ENCODE assay signal across 8 mouse cellular contexts in genomic region chr8:70504851-70505250, GRCm38 (mm10). TPM values are rescaled to one million over a fixed set of nuclear protein-coding genes. Genes with fewer than 3 reads are reported as not detected.
DNase-seq lines count a peak whose midpoint lies in the region; ATAC-seq and TF ChIP-seq lines count a peak whose summit lies in the region.

No protein-coding gene starts in this region.

- H3K27me3 ChIP-seq in heart, adult 2 months (ENCODE audit: control insufficient read depth, insufficient read depth, low read length) = peaks cover 1% of the 10 kb centered on the region; the same call in 1 of the 2 replicates
- peaks cover 42% of the 10 kb centered on the region for H3K27me3 ChIP-seq in liver, embryonic 15.5 days

- no peak overlapping the region; the same call in 1 of the 2 replicates for H3K27ac ChIP-seq in heart, adult 2 months
- H3K27ac ChIP-seq in liver, embryonic 15.5 days (replicated peaks) = no peak overlapping the region

- H3K4me1 ChIP-seq in heart, adult 2 months (ENCODE audit: control insufficient read depth, insufficient read depth, low read length) = peaks cover 15% of the 10 kb centered on the region
- H3K4me1 ChIP-seq in liver, embryonic 15.5 days (replicated peaks) = peaks cover 92% of the 10 kb centered on the region

- no peaks in the 10 kb centered on the region for H3K9me3 ChIP-seq in liver, embryonic 15.5 days (replicated peaks)

- H3K9ac ChIP-seq in heart, adult 2 months (ENCODE audit: low read depth, low read length) = no peak overlapping the region
- no peak overlapping the region for H3K9ac ChIP-seq in liver, embryonic 15.5 days

- peak overlapping the region; percentile 94; the same call in 1 of the 2 replicates for H3K4me2 ChIP-seq in liver, embryonic 15.5 days

- ATAC-seq in liver, embryonic 15.5 days (ENCODE audit: insufficient read depth) = no peak
- peak; percentile 39; the same call in 1 of the 2 replicates for ATAC-seq in neutrophil, adult 5-6 weeks (ENCODE audit: extremely low read depth, insufficient number of reproducible peaks, low FRiP score, poor library complexity, severe bottlenecking)

- peaks cover 2% of the 10 kb centered on the region; the same call in 1 of the 2 replicates for H3K36me3 ChIP-seq in heart, adult 2 months (ENCODE audit: control insufficient read depth, insufficient read depth, low read length)
- H3K36me3 ChIP-seq in liver, embryonic 15.5 days (replicated peaks) = peaks cover 32% of the 10 kb centered on the region

- 87% methylated on average over 3 of the region's 3 CpGs for WGBS in heart, adult 2 months
- 74% methylated on average over 3 of the region's 3 CpGs for WGBS in liver, embryonic 15.5 days (ENCODE audit: insufficient replicate concordance)

- DNase-seq in 416B (ENCODE audit: low read depth) = peak; percentile 71
- DNase-seq in ZHBTc4 (ENCODE audit: low read depth, low spot score) = peak; percentile 77
- peak; percentile 80 for DNase-seq in embryo, embryonic 11 days
- peak; percentile 59 to 73 for DNase-seq in heart, adult 2 months
- DNase-seq in kidney, postnatal 4 days = peak; percentile 85 to 88
- peak; percentile 70 to 90 for DNase-seq in thymus, postnatal 10 days (ENCODE audit: low spot score in 2 of 2)

- H3K4me3 ChIP-seq in heart, adult 2 months = no peak overlapping the region
- H3K4me3 ChIP-seq in liver, embryonic 15.5 days (replicated peaks) = no peak overlapping the region

- TF ChIP-seq POLR2A in heart, adult 2 months (IDR thresholded peaks at IDR 0.05; ENCODE audit: insufficient read depth, low read depth, low read length) = no peak

- peaks cover 3% of the 10 kb centered on the region for H3K79me2 ChIP-seq in heart, adult 2 months (replicated peaks; ENCODE audit: control insufficient read depth, insufficient read depth, low read length)

- 0 out of 2 replicates have a peak, but pooled peaks have one; percentile 19 for TF ChIP-seq EP300 in heart, adult 2 months (IDR thresholded peaks at IDR 0.05; ENCODE audit: insufficient read depth, low read depth, low read length)

- intact Hi-C loops in heart, adult 2 months (cut with DNase I) = no loop called here

- TF ChIP-seq CTCF in heart, adult 2 months (IDR thresholded peaks at IDR 0.05) = peak; percentile 96

RNA-seq across cellular contexts. Expression of gene Rex1bd, which starts 1.7 kb away (rescaled TPM):
- total RNA-seq in heart, adult 2 months (2021) = 100 to 1,000 TPM; 111 to 118 TPM
- polyA plus RNA-seq in heart, adult 2 months (2012; rRNA removed) = 129 and 145 TPM in 2 replicates
- polyA plus RNA-seq in liver, embryonic 15.5 days (2015; fragmentation: Nextera tagmentation; extraction: Ambion mirVana) = 58.0 and 60.5 TPM in 2 replicates
- 12.4 and 29.8 TPM in 2 replicates for total RNA-seq in neutrophil, adult 5-6 weeks (2017)

RNA-seq across cellular contexts. Expression of gene Uba52, which starts 5.8 kb away (rescaled TPM):
- 1,000 to 10,000 TPM; 1,480 to 1,595 TPM for total RNA-seq in heart, adult 2 months (2021)
- polyA plus RNA-seq in heart, adult 2 months (2012; rRNA removed) = 439 and 626 TPM in 2 replicates
- polyA plus RNA-seq in liver, embryonic 15.5 days (2015; fragmentation: Nextera tagmentation; extraction: Ambion mirVana) = 466 and 562 TPM in 2 replicates
- total RNA-seq in neutrophil, adult 5-6 weeks (2017) = 720 and 1,162 TPM in 2 replicates

RNA-seq across cellular contexts. Expression of gene Crlf1, which starts 11.9 kb away (rescaled TPM):
- under 1 TPM; 0.68 to 0.89 TPM for total RNA-seq in heart, adult 2 months (2021)
- polyA plus RNA-seq in heart, adult 2 months (2012; rRNA removed) = 0.38 and 2.3 TPM in 2 replicates
- 0.97 and 1.7 TPM in 2 replicates for polyA plus RNA-seq in liver, embryonic 15.5 days (2015; fragmentation: Nextera tagmentation; extraction: Ambion mirVana)
- not detected in 2 replicates for total RNA-seq in neutrophil, adult 5-6 weeks (2017)

RNA-seq across cellular contexts. Expression of gene Tmem59l, which starts 17.7 kb away (rescaled TPM):
- total RNA-seq in heart, adult 2 months (2021) = not detected
- polyA plus RNA-seq in heart, adult 2 months (2012; rRNA removed) = 0.21 and 0.53 TPM in 2 replicates
- polyA plus RNA-seq in liver, embryonic 15.5 days (2015; fragmentation: Nextera tagmentation; extraction: Ambion mirVana) = not detected in 2 replicates
- total RNA-seq in neutrophil, adult 5-6 weeks (2017) = not detected in 2 replicates

RNA-seq across cellular contexts. Expression of gene Fkbp8, which starts 22.7 kb away (rescaled TPM):
- 100 to 1,000 TPM; 116 to 135 TPM for total RNA-seq in heart, adult 2 months (2021)
- 179 and 201 TPM in 2 replicates for polyA plus RNA-seq in heart, adult 2 months (2012; rRNA removed)
- 163 and 186 TPM in 2 replicates for polyA plus RNA-seq in liver, embryonic 15.5 days (2015; fragmentation: Nextera tagmentation; extraction: Ambion mirVana)
- 185 and 192 TPM in 2 replicates for total RNA-seq in neutrophil, adult 5-6 weeks (2017)
